Mouse (Mus musculus): ENCODE measurements around the gene Ferd3l. TPM values are rescaled to one million over a fixed set of nuclear protein-coding genes. Genes with fewer than 3 reads are reported as not detected.
A peak's percentile ranks its signal among the peaks of the same experiment; 100 is the strongest.

The Ferd3l gene
- polyA plus RNA-seq, 1 experiment from 2014 or later: not detected

DNA sequence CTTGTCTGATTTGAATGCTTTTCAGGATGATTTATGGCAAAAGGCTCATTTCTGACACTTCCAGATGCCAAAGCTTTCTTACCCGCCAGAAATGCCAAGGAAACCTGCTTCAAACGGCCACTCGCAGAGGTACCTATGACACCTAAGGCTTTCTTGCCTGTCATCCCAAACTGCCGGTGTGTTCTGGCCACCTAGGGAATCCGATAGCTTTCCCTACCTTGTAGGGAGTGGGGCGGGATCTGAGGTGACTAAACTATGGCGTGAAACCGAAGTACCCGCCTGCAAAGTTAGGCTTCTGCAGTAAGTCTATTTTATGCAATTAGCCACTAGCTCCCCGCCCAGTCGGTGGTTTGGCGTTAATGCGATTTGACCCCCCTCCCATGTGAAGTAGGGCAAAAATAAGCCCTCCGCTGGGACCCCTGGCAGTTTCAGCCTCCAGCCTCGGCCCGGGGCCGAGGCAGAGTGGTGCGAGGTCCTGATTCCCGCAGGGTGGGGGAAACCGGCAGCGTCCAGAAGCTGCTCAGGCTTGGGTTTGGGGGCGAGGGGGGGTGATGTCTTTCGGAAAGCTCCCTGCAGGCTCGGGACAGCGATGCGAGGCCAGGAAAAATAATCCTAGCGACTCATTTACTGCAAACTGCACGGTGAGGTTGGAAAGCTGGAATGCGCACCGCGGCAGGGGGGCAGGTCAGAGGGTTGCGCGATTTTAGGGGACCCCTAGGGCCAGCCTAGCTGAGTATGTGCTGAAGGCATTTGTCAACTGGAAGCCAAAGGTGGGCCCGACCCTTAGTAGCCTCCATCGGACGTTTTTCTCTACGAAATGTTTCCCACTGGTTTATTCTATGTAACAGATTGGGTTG lies 40.0 kb downstream of the Ferd3l start:
- DNase-seq (ENCODE audit: low spot score): peak; percentile 54
- WGBS: under 1% methylated on average over 37 of the region's 37 CpGs
- H3K27ac ChIP-seq (replicated peaks): peak overlapping the region; percentile 89

DNA sequence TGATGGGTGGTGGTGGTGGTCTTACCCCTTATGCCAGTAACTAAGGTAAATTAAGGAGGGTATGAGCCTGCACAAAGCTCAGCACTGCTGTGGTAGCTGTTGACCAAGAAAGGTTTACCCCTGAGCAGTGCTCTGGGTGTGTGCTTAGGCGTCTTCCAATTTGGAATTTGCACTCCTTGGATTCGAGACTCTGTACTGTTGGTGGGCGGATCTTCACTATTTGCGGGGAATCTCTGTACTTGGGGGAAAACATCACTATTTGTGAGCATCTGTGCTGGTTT lies 40.6 kb downstream of the Ferd3l start:
- Histone ChIP-seq H3K27ac (replicated peaks) (peak overlapping the region; percentile 89), H3K9me3 (no peaks in the 10 kb centered on the region), H3K4me1 (peaks cover 60% of the 10 kb centered on the region), H3K36me3 (replicated peaks) (no peaks in the 10 kb centered on the region), H3K4me3 (peak overlapping the region; percentile 58), H3K27me3 (replicated peaks; ENCODE audit: low read depth, poor library complexity, severe bottlenecking) (peaks cover 92% of the 10 kb centered on the region)
- DNase-seq (ENCODE audit: low spot score): no peak
- WGBS: 10% methylated on average over 4 of the region's 4 CpGs

More for the DNA sequence above, 40.0 kb downstream of the Ferd3l start:
- H3K36me3 ChIP-seq (replicated peaks): no peaks in the 10 kb centered on the region
- H3K9me3 ChIP-seq: no peaks in the 10 kb centered on the region
- peaks cover 95% of the 10 kb centered on the region for H3K27me3 ChIP-seq (replicated peaks; ENCODE audit: low read depth, poor library complexity, severe bottlenecking)
- H3K4me1 ChIP-seq: peaks cover 63% of the 10 kb centered on the region
- peak overlapping the region; percentile 58 for H3K4me3 ChIP-seq

Other genes with a start within 250 kb of the Ferd3l start
- gene Twist1, start 29.2 kb downstream of the Ferd3l start, polyA plus RNA-seq (2016; fragmentation: Nextera tagmentation; extraction: Ambion mirVana): 29.0 and 35.6 TPM in 2 replicates